Mouse (Mus musculus): ENCODE results near the gene U2af2.
"Not testable (repeated sequence)": the region's sequence is repeated elsewhere in the genome, so short reads cannot be mapped to it uniquely, and the experiment has no call there.

The U2af2 gene

GRCm38 (mm10) chr7:5074984-5075383, 13.0 kb downstream of the U2af2 start:
- no peak for DNase-seq (ENCODE audit: low read depth, low spot score)

DNA sequence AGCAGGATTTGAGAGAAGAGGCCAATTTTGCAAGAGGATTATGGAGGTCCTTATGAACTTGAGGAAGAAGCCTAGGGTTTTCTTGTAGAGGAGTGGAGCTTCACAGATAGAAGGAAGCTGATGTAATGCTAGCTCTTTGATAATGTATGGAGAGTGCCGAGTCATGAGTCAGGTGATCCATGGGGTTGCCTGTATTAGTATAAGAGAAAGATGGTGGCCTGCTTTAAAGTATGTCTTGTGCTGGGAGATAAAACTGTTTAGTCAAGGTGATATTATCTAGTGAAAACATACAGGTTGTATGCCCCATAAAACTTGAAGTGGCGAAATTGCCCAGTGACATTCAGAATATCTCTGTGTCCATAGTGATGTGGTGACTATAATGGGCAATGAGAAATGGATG, 15.0 kb downstream of the U2af2 start:
- DNase-seq (ENCODE audit: low read depth, low spot score) = no peak

- not testable (repeated sequence) for DNase-seq (ENCODE audit: low read depth, low spot score)
Observed at GRCm38 (mm10) chr7:5079365-5080009, 17.5 kb downstream of the U2af2 start.

DNA sequence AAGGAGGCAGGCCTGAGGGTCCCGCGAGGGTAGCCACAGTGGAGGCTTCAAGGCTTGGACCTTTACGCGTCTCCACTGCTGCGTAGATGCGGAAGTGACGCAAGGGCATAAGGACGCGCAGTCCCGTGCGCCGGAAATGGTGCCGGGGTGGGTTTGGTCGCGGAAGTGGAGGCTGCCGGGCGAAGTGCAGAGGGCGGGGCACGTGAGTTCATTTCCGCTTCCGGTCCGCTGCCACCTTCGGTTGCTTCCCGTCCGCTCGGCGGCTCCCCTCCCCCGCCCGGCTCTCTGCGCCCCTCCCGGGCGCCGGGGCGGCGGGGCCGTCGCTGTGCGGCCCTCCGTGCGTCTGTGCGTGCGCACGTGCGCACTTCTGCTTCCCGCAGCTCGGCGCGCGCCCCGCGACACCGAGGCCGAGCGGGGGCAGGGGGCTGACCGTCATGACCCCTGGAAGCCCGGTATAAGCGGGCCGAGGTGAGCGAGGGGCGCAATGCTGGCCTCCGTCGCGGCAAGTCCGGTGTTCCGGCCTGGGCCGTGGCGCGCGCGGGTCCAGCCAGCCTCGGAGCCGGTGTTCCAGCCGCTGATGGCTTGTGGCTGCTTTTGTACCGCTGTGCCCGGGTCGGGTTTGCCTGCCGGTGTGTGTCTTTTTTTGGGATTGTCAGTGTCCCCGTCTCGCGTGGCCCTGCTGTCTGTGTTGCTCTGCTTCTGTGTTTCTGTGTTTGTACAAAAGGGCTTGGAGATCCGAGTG, 18.2 kb downstream of the U2af2 start, which contains the start of gene Epn1:
TSS of gene Epn1 (plus strand) at position 226 of the 742 bp plus-strand sequence.
- peak; percentile 96 for DNase-seq (ENCODE audit: low read depth, low spot score)

DNA sequence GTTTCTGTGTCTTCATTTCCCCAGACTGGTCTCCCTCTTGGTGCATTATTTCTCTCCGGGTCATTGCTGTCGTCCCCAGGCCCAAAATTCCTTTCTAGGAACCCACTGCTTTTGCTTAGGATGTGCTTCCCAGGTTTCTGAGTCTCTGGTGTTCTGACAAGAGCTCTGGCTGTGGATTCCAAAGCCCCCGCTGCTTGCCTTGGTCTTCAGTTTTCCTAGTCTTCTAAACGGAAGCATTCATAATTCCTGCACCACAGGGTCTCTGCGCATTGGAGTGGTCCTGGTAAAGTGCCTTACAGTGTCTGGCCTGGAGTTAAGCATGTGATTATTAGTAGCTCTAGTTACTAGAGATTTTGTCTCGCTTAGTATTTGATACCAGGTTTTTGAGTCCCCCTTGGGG, 18.9 kb downstream of the U2af2 start:
- no peak for DNase-seq (ENCODE audit: low read depth, low spot score)

- no peak for DNase-seq (ENCODE audit: low read depth, low spot score)
Observed at GRCm38 (mm10) chr7:5081241-5081640, 19.3 kb downstream of the U2af2 start.

DNA sequence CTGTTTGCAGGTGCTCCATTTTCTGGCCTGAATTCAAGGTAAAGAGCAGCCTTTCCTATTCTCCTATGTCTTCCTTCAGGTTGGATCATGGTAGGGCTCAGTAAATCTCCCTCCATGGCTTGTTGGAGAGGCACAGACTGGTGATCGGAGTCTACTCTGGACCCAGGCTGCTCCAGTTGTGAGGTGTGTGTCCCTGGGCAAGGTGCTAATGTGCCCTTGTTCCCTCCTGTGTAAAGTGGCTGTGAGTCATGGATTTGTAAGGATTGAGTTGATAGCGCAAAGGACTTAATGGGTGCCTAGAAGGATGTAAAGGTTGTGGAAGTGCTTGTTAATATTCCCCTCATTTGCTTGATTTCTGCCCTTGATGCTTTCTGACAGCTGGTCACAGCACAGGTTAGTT, 20.0 kb downstream of the U2af2 start:
- no peak for DNase-seq (ENCODE audit: low read depth, low spot score)

- no peak for DNase-seq (ENCODE audit: low read depth, low spot score)
Observed at GRCm38 (mm10) chr7:5083325-5084105, 21.6 kb downstream of the U2af2 start.

DNA sequence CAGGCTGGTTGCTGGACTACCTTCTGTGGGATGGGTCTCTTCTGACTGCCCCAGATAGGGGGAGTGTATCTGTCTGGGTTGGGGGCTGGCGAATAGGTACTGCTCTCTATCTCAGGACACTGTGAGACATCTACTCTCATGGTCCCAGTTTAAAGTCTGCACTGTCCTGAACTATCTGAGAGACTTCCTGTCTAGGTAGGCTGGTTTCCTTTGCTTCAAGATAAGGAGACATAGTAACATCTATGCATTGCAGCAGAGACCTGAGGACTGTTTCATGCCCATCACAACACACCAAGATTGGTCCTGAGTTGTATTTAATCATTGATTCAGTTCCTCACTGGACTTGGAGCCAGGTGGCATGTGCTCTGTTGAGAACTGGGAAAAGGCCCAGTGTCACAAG, 23.6 kb downstream of the U2af2 start:
- DNase-seq (ENCODE audit: low read depth, low spot score) = no peak

GRCm38 (mm10) chr7:5086921-5087440, 25.0 kb downstream of the U2af2 start:
- DNase-seq (ENCODE audit: low read depth, low spot score) = no peak

DNA sequence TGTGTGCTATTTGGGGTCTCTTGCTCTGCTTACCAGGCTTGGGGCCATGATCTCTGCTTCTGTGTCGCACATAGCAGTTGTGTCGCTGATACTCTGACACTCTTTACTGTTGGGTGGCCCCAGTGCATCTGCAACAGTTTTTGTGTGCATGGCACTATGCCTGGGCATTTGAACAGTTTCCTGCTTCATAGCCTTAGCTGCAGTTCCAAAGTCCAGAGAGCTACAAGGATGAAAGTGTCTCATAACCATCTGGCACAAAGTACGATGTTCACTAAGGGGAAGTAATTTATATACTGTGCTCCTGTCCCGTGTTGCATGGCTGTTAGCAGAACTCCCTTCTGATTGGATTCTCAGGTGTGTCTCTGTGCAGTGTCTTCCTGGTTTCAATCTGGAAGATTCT, 25.9 kb downstream of the U2af2 start:
- no peak for DNase-seq (ENCODE audit: low read depth, low spot score)

DNA sequence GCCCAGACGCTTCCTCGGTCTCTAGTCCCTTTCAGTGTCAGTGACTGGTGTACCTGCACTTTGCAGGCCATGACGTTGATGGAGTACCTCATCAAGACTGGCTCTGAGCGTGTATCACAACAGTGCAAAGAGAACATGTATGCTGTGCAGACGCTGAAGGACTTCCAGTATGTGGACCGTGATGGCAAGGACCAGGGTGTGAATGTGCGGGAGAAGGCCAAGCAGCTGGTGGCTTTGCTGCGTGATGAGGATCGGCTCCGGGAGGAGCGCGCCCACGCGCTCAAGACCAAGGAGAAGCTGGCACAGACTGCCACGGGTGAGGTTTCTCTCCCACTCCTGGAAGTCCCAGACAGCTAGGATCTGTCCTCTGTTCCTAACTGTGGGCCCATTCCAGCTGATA, 27.9 kb downstream of the U2af2 start:
- DNase-seq (ENCODE audit: low read depth, low spot score) = no peak

- no peak for DNase-seq (ENCODE audit: low read depth, low spot score)
Observed at GRCm38 (mm10) chr7:5091008-5091728, 29.2 kb downstream of the U2af2 start.

GRCm38 (mm10) chr7:5092381-5092780, 30.4 kb downstream of the U2af2 start:
- DNase-seq (ENCODE audit: low read depth, low spot score) = no peak

- DNase-seq (ENCODE audit: low read depth, low spot score) = no peak
Observed at GRCm38 (mm10) chr7:5092831-5093510, 31.0 kb downstream of the U2af2 start.

DNA sequence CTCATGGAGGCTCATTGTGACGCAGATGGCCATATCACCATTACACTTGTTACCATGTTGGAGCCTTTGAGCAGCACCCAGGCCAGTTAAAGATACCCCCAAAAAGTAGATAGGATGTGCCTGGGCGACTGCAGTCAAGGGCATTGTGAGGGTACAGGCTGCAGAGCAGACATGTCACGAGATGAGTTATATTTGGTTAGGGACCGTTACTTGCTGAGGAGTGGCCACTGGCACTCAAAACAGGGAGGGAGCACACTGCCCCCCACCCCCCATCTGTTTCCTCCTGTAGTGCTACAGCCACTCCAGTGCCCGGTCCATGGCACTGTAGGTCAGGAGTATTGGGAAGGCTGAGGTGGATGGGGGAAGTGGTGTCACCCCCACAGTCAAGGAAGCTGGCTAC, 36.8 kb downstream of the U2af2 start:
- DNase-seq (ENCODE audit: low read depth, low spot score) = no peak

GRCm38 (mm10) chr7:5099796-5100195, 37.9 kb downstream of the U2af2 start:
- no peak for DNase-seq (ENCODE audit: low read depth, low spot score)

- peak; percentile 51 for DNase-seq (ENCODE audit: low read depth, low spot score)
Observed at GRCm38 (mm10) chr7:5101066-5101663, 39.2 kb downstream of the U2af2 start.

- DNase-seq (ENCODE audit: low read depth, low spot score) = no peak
Observed at GRCm38 (mm10) chr7:5102564-5102963, 40.6 kb downstream of the U2af2 start.

DNA sequence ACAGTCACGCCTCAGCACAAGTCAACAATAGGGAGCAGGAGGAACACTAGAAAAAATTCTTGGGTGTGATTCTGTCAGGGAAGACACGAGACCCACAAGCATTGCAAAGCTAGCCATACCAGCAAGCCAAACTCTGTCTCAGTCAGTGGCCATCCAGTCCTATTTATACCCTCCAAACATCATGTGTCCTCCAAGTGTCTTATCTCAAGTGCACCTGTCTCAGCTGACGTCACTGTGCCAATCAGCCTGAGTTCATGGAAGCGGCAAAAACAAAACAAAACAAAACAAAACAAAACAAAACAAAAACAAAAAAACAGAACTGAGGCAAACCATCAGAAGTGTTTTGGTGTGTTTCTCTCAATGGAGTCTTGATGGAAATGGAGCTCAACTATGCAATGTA, 46.3 kb downstream of the U2af2 start:
- no peak for DNase-seq (ENCODE audit: low read depth, low spot score)

DNA sequence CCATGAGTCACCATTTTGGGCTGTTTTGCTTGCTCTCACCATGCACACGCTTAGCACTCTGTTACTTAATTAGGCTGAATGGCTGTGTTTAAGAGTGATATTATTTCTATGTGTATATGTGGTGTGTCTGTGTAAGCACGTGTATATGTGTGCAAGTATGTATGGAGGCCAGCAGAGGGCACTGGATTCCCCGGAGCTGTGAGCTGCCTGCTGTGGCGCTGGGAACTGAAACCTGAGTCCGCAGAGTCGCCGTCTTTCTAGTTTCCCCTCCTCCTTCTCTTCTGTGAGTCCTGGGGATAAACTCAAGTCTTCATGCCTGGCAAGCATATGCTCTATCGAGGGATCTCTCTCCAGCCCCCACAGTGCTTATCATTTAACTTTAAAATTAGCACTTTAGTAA, 47.4 kb downstream of the U2af2 start:
- DNase-seq (ENCODE audit: low read depth, low spot score) = no peak

All from skeletal muscle tissue, adult 2 months (tissue).